Mouse (Mus musculus): ENCODE measurements at regions not wholly inside any gene's neighbourhood (a gene's known extent, or its start where the extent isn't known, plus 50 kb on each side); places are given as distances from the start of the nearest gene placed in this dataset.
A peak's percentile ranks its signal among the peaks of the same experiment; 100 is the strongest.

DNA sequence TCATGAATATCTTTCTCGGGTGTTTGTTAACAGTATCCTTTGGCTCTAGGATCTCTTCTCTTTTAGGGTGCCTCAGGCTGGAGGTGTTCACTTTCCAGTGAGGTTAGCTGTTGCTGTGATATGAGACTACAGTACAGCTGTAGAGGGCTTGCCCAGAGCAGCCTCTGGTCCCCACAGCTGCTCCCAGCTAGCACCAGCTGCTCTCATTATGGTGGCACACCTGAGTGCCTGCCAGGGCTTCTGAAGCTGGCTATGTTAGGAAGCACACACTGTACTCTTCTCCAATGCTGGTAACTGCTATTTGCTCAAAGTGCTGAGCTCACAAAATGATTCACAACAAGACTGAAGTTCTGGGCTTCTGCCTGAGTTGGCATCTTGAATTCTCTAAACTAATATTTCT lies 154.7 kb downstream of the Foxo1 start:
- Histone ChIP-seq H3K79me2 (replicated peaks; ENCODE audit: control insufficient read depth, insufficient read depth, low read length) (no peaks in the 10 kb centered on the region), H3K4me3 (no peak overlapping the region), H3K36me3 (ENCODE audit: control insufficient read depth, insufficient read depth, low read length) (no peaks in the 10 kb centered on the region), H3K27ac (no peak overlapping the region), H3K4me1 (ENCODE audit: control insufficient read depth, insufficient read depth, low read length) (no peaks in the 10 kb centered on the region), H3K27me3 (ENCODE audit: control insufficient read depth, insufficient read depth, low read length) (no peaks in the 10 kb centered on the region), H3K9ac (ENCODE audit: low read depth, low read length) (no peak overlapping the region)
- no peak for DNase-seq
- whole genome bisulfite sequencing = 83% methylated on average over 1 of the region's 1 CpGs
- intact Hi-C loops (cut with DNase I) = no loop called here
- TF ChIP-seq POLR2A (IDR thresholded peaks at IDR 0.05; ENCODE audit: insufficient read depth, low read depth, low read length) = no peak
- no peak for TF ChIP-seq CTCF (IDR thresholded peaks at IDR 0.05)
- no peak for TF ChIP-seq EP300 (IDR thresholded peaks at IDR 0.05; ENCODE audit: insufficient read depth, low read depth, low read length)

DNA sequence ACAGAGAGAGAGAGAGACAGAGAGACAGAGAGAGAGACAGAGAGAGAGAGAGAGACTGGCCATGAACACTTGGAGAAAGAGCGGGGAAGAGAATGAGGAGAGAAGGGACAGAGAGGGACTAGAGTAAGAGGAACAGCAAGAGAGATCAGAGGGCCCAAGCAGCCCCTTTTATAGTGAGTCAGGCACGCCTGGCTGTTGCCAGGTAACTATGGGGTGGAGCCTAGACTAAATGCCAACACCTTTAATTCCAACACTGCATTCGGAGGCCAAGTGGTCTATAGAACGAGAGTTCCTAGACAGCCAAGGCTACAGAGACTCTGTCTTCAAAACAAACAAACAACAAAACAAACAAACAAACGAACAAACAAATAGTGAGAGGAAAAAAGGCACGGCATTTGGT lies 148.1 kb downstream of the Foxo1 start:
- Histone ChIP-seq H3K79me2 (replicated peaks; ENCODE audit: control insufficient read depth, insufficient read depth, low read length) (no peaks in the 10 kb centered on the region), H3K4me1 (ENCODE audit: control insufficient read depth, insufficient read depth, low read length) (peaks cover 11% of the 10 kb centered on the region), H3K27ac (no peak overlapping the region), H3K36me3 (ENCODE audit: control insufficient read depth, insufficient read depth, low read length) (no peaks in the 10 kb centered on the region), H3K4me3 (no peak overlapping the region), H3K27me3 (ENCODE audit: control insufficient read depth, insufficient read depth, low read length) (no peaks in the 10 kb centered on the region), H3K9ac (ENCODE audit: low read depth, low read length) (no peak overlapping the region)
- 95% methylated on average over 6 of the region's 6 CpGs for WGBS
- DNase-seq = no peak
- intact Hi-C loops (cut with DNase I) = no loop called here
- TF ChIP-seq CTCF (IDR thresholded peaks at IDR 0.05) (no peak), POLR2A (IDR thresholded peaks at IDR 0.05; ENCODE audit: insufficient read depth, low read depth, low read length) (no peak), EP300 (IDR thresholded peaks at IDR 0.05; ENCODE audit: insufficient read depth, low read depth, low read length) (no peak)

DNA sequence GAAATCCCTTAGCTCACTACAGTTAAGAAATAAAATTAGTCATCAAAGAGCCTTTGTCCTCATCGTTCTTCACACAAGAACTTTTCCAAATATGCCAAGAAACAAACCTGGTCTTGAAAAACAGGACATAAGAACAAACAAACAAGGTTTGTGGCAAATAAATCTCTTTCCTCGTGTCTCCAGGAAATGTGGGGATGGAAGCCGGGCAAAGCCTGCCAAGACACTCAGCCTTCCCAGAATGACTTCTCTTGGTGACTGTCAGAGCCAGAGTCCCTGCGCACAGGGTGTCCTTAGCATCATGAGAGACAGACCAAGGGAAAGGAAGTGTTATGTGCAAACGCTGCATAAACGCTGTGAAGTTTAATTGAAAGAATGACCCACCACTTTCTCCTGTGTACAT lies 147.2 kb downstream of the Foxo1 start:
- no peak for TF ChIP-seq CTCF (IDR thresholded peaks at IDR 0.05)
- no peak for TF ChIP-seq POLR2A (IDR thresholded peaks at IDR 0.05; ENCODE audit: insufficient read depth, low read depth, low read length)
- no peak for TF ChIP-seq EP300 (IDR thresholded peaks at IDR 0.05; ENCODE audit: insufficient read depth, low read depth, low read length)
- intact Hi-C loops (cut with DNase I) = loop anchor here (2.0 kb wide), 1 partner anchor 35 kb away; no protein-coding TSS in a partner anchor
- Histone ChIP-seq H3K36me3 (ENCODE audit: control insufficient read depth, insufficient read depth, low read length) (no peaks in the 10 kb centered on the region), H3K27me3 (ENCODE audit: control insufficient read depth, insufficient read depth, low read length) (no peaks in the 10 kb centered on the region), H3K27ac (no peak overlapping the region), H3K9ac (ENCODE audit: low read depth, low read length) (no peak overlapping the region), H3K79me2 (replicated peaks; ENCODE audit: control insufficient read depth, insufficient read depth, low read length) (no peaks in the 10 kb centered on the region), H3K4me1 (ENCODE audit: control insufficient read depth, insufficient read depth, low read length) (peaks cover 11% of the 10 kb centered on the region), H3K4me3 (no peak overlapping the region)
- DNase-seq = no peak
- WGBS = 12% methylated on average over 6 of the region's 6 CpGs

DNA sequence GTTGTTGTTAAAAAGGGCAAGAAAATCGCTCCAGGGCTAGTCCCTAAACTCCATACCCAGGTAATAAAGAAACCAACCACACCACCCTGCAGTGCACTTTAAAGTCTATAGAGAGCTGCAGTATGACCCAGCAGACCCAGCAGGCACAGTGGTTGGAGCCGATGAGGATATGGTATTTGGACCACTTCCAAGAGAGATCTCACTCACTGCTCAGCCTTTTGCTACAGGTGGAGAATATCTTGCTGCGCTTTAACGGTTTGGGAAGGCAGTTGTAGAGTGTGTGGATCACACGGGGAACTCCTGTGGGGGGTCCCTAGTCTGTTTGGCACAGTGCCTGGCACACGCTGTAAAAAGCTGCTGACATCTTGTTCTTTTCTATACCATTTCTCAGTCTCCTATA lies 145.9 kb downstream of the Foxo1 start:
- 28% methylated on average over 6 of the region's 6 CpGs for WGBS

DNA sequence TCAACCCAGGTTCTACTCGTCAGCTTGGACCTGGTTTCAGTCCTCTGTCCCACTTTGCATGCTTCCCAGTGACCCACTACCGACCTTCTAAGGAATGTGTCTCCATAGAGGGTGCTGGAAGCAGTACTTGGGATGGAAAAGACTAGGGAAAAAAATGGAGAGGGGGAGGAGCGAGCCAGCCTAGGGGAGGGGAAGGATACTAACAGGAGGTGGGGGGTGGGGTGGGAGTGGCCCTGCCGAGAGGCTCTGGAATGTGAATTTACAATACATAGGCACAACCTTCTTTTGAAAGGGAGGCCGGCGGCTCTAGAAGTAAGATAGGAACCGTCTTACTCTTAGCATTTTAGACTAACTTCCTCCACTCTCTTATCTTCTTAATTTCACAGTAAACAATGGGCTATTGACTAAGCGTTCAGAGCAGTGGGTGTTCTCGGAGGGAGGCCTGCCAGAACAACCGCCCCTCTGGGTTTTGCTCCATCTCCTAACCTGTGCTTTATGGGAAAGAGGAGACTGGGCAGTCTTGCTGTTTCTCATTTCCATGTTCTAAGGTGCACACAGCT lies 145.1 kb downstream of the Foxo1 start:
- no peak for DNase-seq
- no peaks in the 10 kb centered on the region for H3K27me3 ChIP-seq (ENCODE audit: control insufficient read depth, insufficient read depth, low read length)
- H3K36me3 ChIP-seq (ENCODE audit: control insufficient read depth, insufficient read depth, low read length) = no peaks in the 10 kb centered on the region
- no peak overlapping the region for H3K9ac ChIP-seq (ENCODE audit: low read depth, low read length)
- H3K4me1 ChIP-seq (ENCODE audit: control insufficient read depth, insufficient read depth, low read length) = peaks cover 11% of the 10 kb centered on the region
- TF ChIP-seq CTCF (IDR thresholded peaks at IDR 0.05) = no peak
- no peak for TF ChIP-seq EP300 (IDR thresholded peaks at IDR 0.05; ENCODE audit: insufficient read depth, low read depth, low read length)
- no peak for TF ChIP-seq POLR2A (IDR thresholded peaks at IDR 0.05; ENCODE audit: insufficient read depth, low read depth, low read length)
- H3K27ac ChIP-seq = peak overlapping the region; percentile 38
- H3K79me2 ChIP-seq (replicated peaks; ENCODE audit: control insufficient read depth, insufficient read depth, low read length) = no peaks in the 10 kb centered on the region
- intact Hi-C loops (cut with DNase I) = no loop called here
- H3K4me3 ChIP-seq = no peak overlapping the region
- WGBS = 25% methylated on average over 10 of the region's 10 CpGs

More for the DNA sequence above, 145.9 kb downstream of the Foxo1 start:
- Histone ChIP-seq H3K36me3 (ENCODE audit: control insufficient read depth, insufficient read depth, low read length) (no peaks in the 10 kb centered on the region), H3K9ac (ENCODE audit: low read depth, low read length) (no peak overlapping the region), H3K27ac (no peak overlapping the region), H3K4me1 (ENCODE audit: control insufficient read depth, insufficient read depth, low read length) (peaks cover 11% of the 10 kb centered on the region), H3K4me3 (no peak overlapping the region), H3K27me3 (ENCODE audit: control insufficient read depth, insufficient read depth, low read length) (no peaks in the 10 kb centered on the region), H3K79me2 (replicated peaks; ENCODE audit: control insufficient read depth, insufficient read depth, low read length) (no peaks in the 10 kb centered on the region)
- TF ChIP-seq EP300 (IDR thresholded peaks at IDR 0.05; ENCODE audit: insufficient read depth, low read depth, low read length) = no peak
- no peak for TF ChIP-seq CTCF (IDR thresholded peaks at IDR 0.05)
- no peak for TF ChIP-seq POLR2A (IDR thresholded peaks at IDR 0.05; ENCODE audit: insufficient read depth, low read depth, low read length)
- intact Hi-C loops (cut with DNase I) = loop anchor here (2.0 kb wide), 1 partner anchor 37 kb away; no protein-coding TSS in a partner anchor
- DNase-seq = no peak

DNA sequence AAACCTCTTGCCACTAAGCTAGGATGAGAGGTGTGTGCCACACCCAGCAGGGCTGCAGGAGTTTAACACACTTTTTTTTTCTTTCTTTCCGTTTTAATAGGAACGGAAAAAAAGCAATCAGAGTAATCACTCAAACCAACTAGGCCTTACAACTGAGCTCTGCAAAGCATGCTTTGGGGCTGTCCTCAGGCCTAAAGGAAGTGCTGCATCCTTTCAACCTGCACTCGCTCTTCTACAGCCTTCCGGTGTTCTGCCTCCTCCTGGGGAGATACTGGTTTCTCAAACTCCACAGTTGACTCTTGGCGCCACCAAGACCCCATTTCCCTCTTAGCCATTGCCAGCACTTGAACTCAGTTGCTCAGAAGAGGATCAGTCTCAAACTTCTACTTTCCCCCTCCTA lies 143.2 kb downstream of the Foxo1 start:
- TF ChIP-seq CTCF (IDR thresholded peaks at IDR 0.05) (no peak), EP300 (IDR thresholded peaks at IDR 0.05; ENCODE audit: insufficient read depth, low read depth, low read length) (no peak), POLR2A (IDR thresholded peaks at IDR 0.05; ENCODE audit: insufficient read depth, low read depth, low read length) (no peak)
- Histone ChIP-seq H3K4me1 (ENCODE audit: control insufficient read depth, insufficient read depth, low read length) (peaks cover 11% of the 10 kb centered on the region), H3K79me2 (replicated peaks; ENCODE audit: control insufficient read depth, insufficient read depth, low read length) (no peaks in the 10 kb centered on the region), H3K36me3 (ENCODE audit: control insufficient read depth, insufficient read depth, low read length) (no peaks in the 10 kb centered on the region), H3K9ac (ENCODE audit: low read depth, low read length) (no peak overlapping the region), H3K27ac (no peak overlapping the region), H3K27me3 (ENCODE audit: control insufficient read depth, insufficient read depth, low read length) (no peaks in the 10 kb centered on the region), H3K4me3 (no peak overlapping the region)
- 63% methylated on average over 5 of the region's 5 CpGs for WGBS
- no peak for DNase-seq
- intact Hi-C loops (cut with DNase I) = no loop called here
